In the genomic region with DNA sequence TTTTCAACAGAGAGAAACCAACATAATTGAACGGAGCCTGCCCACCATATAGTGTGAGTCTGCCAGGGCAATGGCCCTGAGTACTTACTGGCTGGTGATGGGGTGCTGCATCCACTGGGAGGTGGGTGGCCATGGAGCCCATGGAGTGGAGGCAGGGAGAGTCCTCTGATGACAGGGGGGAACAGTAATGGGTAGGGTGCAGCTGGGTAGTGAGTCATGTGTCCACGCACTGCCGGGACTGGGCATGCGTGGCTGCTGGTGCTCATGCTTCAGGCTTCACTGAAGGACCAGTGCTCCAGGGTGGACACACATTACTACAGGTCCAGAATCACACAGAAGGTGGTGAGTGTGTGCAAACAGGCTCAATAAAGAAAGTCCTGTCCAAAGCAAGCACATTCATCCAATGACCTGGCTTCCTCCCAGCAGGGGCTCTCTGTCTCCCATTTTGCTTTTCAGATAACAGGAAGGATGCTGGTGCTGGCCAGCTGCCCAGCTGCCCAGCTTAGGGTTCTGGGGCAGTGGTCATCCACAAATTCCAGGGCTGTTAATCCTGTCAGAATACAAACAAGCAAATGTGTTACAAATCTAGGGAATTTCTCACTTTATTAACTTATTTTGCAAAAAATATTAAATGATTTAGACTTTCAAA, we compare ENCODE assay signal across 10 mouse cellular contexts. TPM values are rescaled to one million over a fixed set of nuclear protein-coding genes. Genes with fewer than 3 reads are reported as not detected.
DNase-seq lines count a peak whose midpoint lies in the region.
"Had no signal": no experiment of that assay in that cellular context is flagged by ENCODE, and none has a peak within 500 bp of the region (broad histone marks: within the 10 kb centered on the region; RNA-seq: fewer than 3 reads in every experiment).

Gene Rarb, minus strand, starts transcription at position 555 of the 649 bp plus-strand sequence.

- no peak for DNase-seq in left cerebral cortex, adult 18-20 months (ENCODE audit: low spot score in 2 of 2)
- no peak for DNase-seq in left cerebral cortex, adult 11 months (ENCODE audit: low spot score)
- DNase-seq in adrenal gland, postnatal 36 days: peak; percentile 6 to 36
- no peak for DNase-seq in heart, adult 18-20 months
- peak; percentile 38 to 42 for DNase-seq in kidney, postnatal 25 days
- DNase-seq in embryo, embryonic 10.5 days (ENCODE audit: low spot score): no peak
- no peak for DNase-seq in adipocyte (ENCODE audit: low spot score)
- DNase-seq in cerebellum, adult 9-11 months: no peak
- DNase-seq: embryo, embryonic 11 days; liver, embryonic 13.5 days had no signal

RNA-seq across cellular contexts. Expression of gene Rarb, which starts in this region (rescaled TPM):
- total RNA-seq in left cerebral cortex, adult 18-20 months (2021): 10 to 100 TPM; 16.7 to 20.3 TPM
- 10 to 100 TPM; 16.2 to 16.7 TPM for total RNA-seq in adrenal gland, postnatal 36 days (2021)
- total RNA-seq in heart, adult 18-20 months (2021): 10 to 100 TPM; 13.2 to 16.2 TPM

Comparison
In these comparisons a context has a peak if more than half of its experiments do, and no peak if none do; other contexts are left out.
1. DNase-seq: peak in adrenal gland, postnatal 36 days (2 of 2) and kidney, postnatal 25 days (2 of 2); none in left cerebral cortex, adult 18-20 months (0 of 2), left cerebral cortex, adult 11 months (single experiment), heart, adult 18-20 months (0 of 2), embryo, embryonic 10.5 days (single experiment), adipocyte (single experiment) and cerebellum, adult 9-11 months (single experiment).